In genomic region chr13:73822187-73822800, GRCm38 (mm10) we compare ENCODE assay signal across 9 mouse cellular contexts. TPM values are rescaled to one million over a fixed set of nuclear protein-coding genes. Genes with fewer than 3 reads are reported as not detected.
DNase-seq lines count a peak whose midpoint lies in the region; ATAC-seq lines count a peak whose summit lies in the region.
"Had no signal": no experiment of that assay in that cellular context is flagged by ENCODE, and none has a peak within 500 bp of the region (broad histone marks: within the 10 kb centered on the region; RNA-seq: fewer than 3 reads in every experiment).

No protein-coding gene starts in this region.

- H3K4me1 ChIP-seq in midbrain, embryonic 14.5 days (ENCODE audit: control insufficient read depth, insufficient read depth, low read length) = no peaks in the 10 kb centered on the region
- H3K4me1 ChIP-seq in midbrain, embryonic 16.5 days (ENCODE audit: control insufficient read depth, insufficient read depth, low read length) = no peaks in the 10 kb centered on the region

- no peaks in the 10 kb centered on the region for H3K27me3 ChIP-seq in midbrain, embryonic 14.5 days (ENCODE audit: control insufficient read depth, insufficient read depth, low read length)
- H3K27me3 ChIP-seq in midbrain, embryonic 16.5 days (ENCODE audit: control insufficient read depth, insufficient read depth, low read depth, low read length) = no peaks in the 10 kb centered on the region
- H3K27me3 ChIP-seq: heart, embryonic 13.5 days had no signal

- no peaks in the 10 kb centered on the region for H3K36me3 ChIP-seq in midbrain, embryonic 14.5 days (ENCODE audit: control insufficient read depth, insufficient read depth, low read length)
- H3K36me3 ChIP-seq in midbrain, embryonic 16.5 days (ENCODE audit: control insufficient read depth, insufficient read depth, low read length) = peaks cover 6% of the 10 kb centered on the region

- intact Hi-C loops in left cerebral cortex, postnatal 25 days (cut with DNase I) = loop anchor here (1.0 to 5.0 kb wide), 2 partner anchors 104 to 175 kb away; no protein-coding TSS in a partner anchor

- DNase-seq in midbrain, embryonic 14.5 days = peak; percentile 61
- DNase-seq in adipocyte (ENCODE audit: low spot score) = peak; percentile 87
- peak; percentile 30 for DNase-seq in embryo, embryonic 11.5 days (ENCODE audit: low read depth, low spot score)
- peak; percentile 80 for DNase-seq in heart, postnatal 4 days
- peak; percentile 45 to 71 for DNase-seq in left cerebral cortex, postnatal 25 days (ENCODE audit: low spot score in 2 of 2)
- peak; percentile 76 for DNase-seq in thymus, postnatal 14 days

- 64% methylated on average over 4 of the region's 4 CpGs for WGBS in midbrain, embryonic 14.5 days
- 60% methylated on average over 4 of the region's 4 CpGs for WGBS in midbrain, embryonic 16.5 days

- no peak overlapping the region for H3K27ac ChIP-seq in midbrain, embryonic 14.5 days (replicated peaks; ENCODE audit: low read depth, low read length)
- no peak overlapping the region for H3K27ac ChIP-seq in midbrain, embryonic 16.5 days (ENCODE audit: low read length)
- H3K27ac ChIP-seq: heart, embryonic 13.5 days had no signal

- no peak for ATAC-seq in midbrain, embryonic 14.5 days (ENCODE audit: low FRiP score, low TSS enrichment)
- ATAC-seq in midbrain, embryonic 16.5 days = no peak
- ATAC-seq in neutrophil, adult 5-6 weeks (ENCODE audit: extremely low read depth, insufficient number of reproducible peaks, low FRiP score, poor library complexity, severe bottlenecking) = peak; percentile 58; the same call in 1 of the 2 replicates

- no peak overlapping the region for H3K4me2 ChIP-seq in midbrain, embryonic 14.5 days (ENCODE audit: low read length)
- no peak overlapping the region for H3K4me2 ChIP-seq in midbrain, embryonic 16.5 days (ENCODE audit: low read length)
- H3K4me2 ChIP-seq: heart, embryonic 13.5 days had no signal

- no peaks in the 10 kb centered on the region for H3K9me3 ChIP-seq in midbrain, embryonic 14.5 days (ENCODE audit: control insufficient read depth, low read length)
- H3K9me3 ChIP-seq in midbrain, embryonic 16.5 days (replicated peaks; ENCODE audit: control insufficient read depth, low read length, poor library complexity, severe bottlenecking) = no peaks in the 10 kb centered on the region
- H3K9me3 ChIP-seq: heart, embryonic 13.5 days had no signal

- H3K9ac ChIP-seq in midbrain, embryonic 14.5 days (replicated peaks; ENCODE audit: low read length) = no peak overlapping the region
- no peak overlapping the region for H3K9ac ChIP-seq in midbrain, embryonic 16.5 days (ENCODE audit: low read depth, low read length)
- H3K9ac ChIP-seq: heart, embryonic 13.5 days had no signal

- H3K4me3 ChIP-seq in midbrain, embryonic 14.5 days (replicated peaks; ENCODE audit: low read depth, low read length) = no peak overlapping the region
- H3K4me3 ChIP-seq in midbrain, embryonic 16.5 days (ENCODE audit: low read depth, low read length) = no peak overlapping the region
- H3K4me3 ChIP-seq: heart, embryonic 13.5 days had no signal

RNA-seq across cellular contexts. Expression of gene Nkd2, which starts 25.1 kb away (rescaled TPM):
- polyA plus RNA-seq in midbrain, embryonic 14.5 days (2014; fragmentation: Nextera tagmentation; extraction: Ambion mirVana) = 11.1 and 12.6 TPM in 2 replicates
- polyA plus RNA-seq in midbrain, embryonic 16.5 days (2015; fragmentation: Nextera tagmentation; extraction: Ambion mirVana) = 15.5 and 20.6 TPM in 2 replicates
- 1 to 10 TPM; 9.2 to 9.7 TPM for total RNA-seq in heart, postnatal 4 days (2021)
- 1 to 10 TPM; 2.2 to 2.6 TPM for total RNA-seq in left cerebral cortex, postnatal 25 days (2021)
- total RNA-seq in neutrophil, adult 5-6 weeks (2017) = 0.25 TPM in 1 of 2 replicates, not detected in the other

Comparison
In these comparisons a context has a peak if more than half of its experiments do, and no peak if none do; other contexts are left out.
1. DNase-seq: peak in every context shown above with its lines; median percentile 87 in adipocyte; 80 in heart, postnatal 4 days; 76 in thymus, postnatal 14 days; 61 in midbrain, embryonic 14.5 days; 58 in left cerebral cortex, postnatal 25 days; 30 in embryo, embryonic 11.5 days.